Mouse (Mus musculus) myocyte (in vitro differentiated cells): ENCODE measurements around the gene Pdk2.

Source experiments
- CEBPB ChIP-seq: IDR thresholded peaks from 2 replicates; pipeline ENCODE4 v1.6.1; 2011; ENCODE audit warnings: mild to moderate bottlenecking, moderate library complexity; ENCODE audit not compliant: poor library complexity, insufficient read depth, severe bottlenecking
- E2F4 ChIP-seq: IDR thresholded peaks from one replicate; pipeline ENCODE4 v1.6.1; 2011; ENCODE audit warnings: mild to moderate bottlenecking, control low read depth, moderate library complexity; ENCODE audit not compliant: insufficient read depth
- MAX ChIP-seq: IDR thresholded peaks from one replicate; pipeline ENCODE4 v1.6.1; 2011; ENCODE audit warnings: low read depth, mild to moderate bottlenecking, control low read depth
- MYOD1 ChIP-seq, 3 experiments: IDR thresholded peaks; one replicate each; pipeline ENCODE4 v1.6.1; 2011; ENCODE audit warnings: control low read depth in 2 of 3, low read depth in 2 of 3, mild to moderate bottlenecking in 2 of 3, moderate library complexity in 1 of 3; ENCODE audit not compliant: insufficient read length in 2 of 3, control insufficient read depth in 1 of 3
- MYOG ChIP-seq, 3 experiments: IDR thresholded peaks; one replicate each; pipeline ENCODE4 v1.6.1; 2011; ENCODE audit warnings: control low read depth in 2 of 3, low read depth in 2 of 3, mild to moderate bottlenecking in 2 of 3; ENCODE audit not compliant: insufficient read length in 2 of 3, control insufficient read depth in 1 of 3, insufficient read depth in 1 of 3
- POLR2A ChIP-seq: IDR thresholded peaks from one replicate; pipeline ENCODE4 v1.6.1; 2011; ENCODE audit warnings: low read depth, mild to moderate bottlenecking, control low read depth, moderate library complexity; ENCODE audit not compliant: insufficient read length
- POLR2AphosphoS2 ChIP-seq: IDR thresholded peaks from one replicate; pipeline ENCODE4 v1.6.1; 2011; ENCODE audit warnings: low read depth, control low read depth; ENCODE audit not compliant: insufficient read length
- REST ChIP-seq: IDR thresholded peaks from one replicate; pipeline ENCODE4 v1.6.1; 2011; ENCODE audit warnings: mild to moderate bottlenecking, control low read depth, moderate library complexity; ENCODE audit not compliant: insufficient read depth, insufficient read length
- SRF ChIP-seq: IDR thresholded peaks from one replicate; pipeline ENCODE4 v1.6.1; 2011; ENCODE audit warnings: low read depth; ENCODE audit not compliant: control insufficient read depth, insufficient read length
- TCF12 ChIP-seq: IDR thresholded peaks from one replicate; pipeline ENCODE4 v1.6.1; 2011; ENCODE audit warnings: mild to moderate bottlenecking, control low read depth; ENCODE audit not compliant: poor library complexity, insufficient read depth, severe bottlenecking
- TCF3 ChIP-seq: IDR thresholded peaks from one replicate; pipeline ENCODE4 v1.6.1; 2011; ENCODE audit warnings: low read depth, control low read depth; ENCODE audit not compliant: insufficient read length
- USF1 ChIP-seq: IDR thresholded peaks from one replicate; pipeline ENCODE4 v1.6.1; 2011; ENCODE audit warnings: low read depth, mild to moderate bottlenecking, control low read depth, moderate library complexity

- no peak for TF ChIP-seq POLR2A
- no peak for TF ChIP-seq USF1
- TF ChIP-seq CEBPB = no peak
- TF ChIP-seq MYOD1 (IDR thresholded peaks at IDR 0.05; ENCODE audit: control insufficient read depth in 1 of 3, insufficient read length in 2 of 3, low read depth in 2 of 3) = peak in 2 of 3 experiments; percentile 90 to 91
- no peak for TF ChIP-seq TCF12
- no peak for TF ChIP-seq POLR2AphosphoS2
- no peak for TF ChIP-seq MAX
- no peak for TF ChIP-seq REST
- TF ChIP-seq SRF = no peak
- TF ChIP-seq MYOG (IDR thresholded peaks at IDR 0.05; ENCODE audit: control insufficient read depth in 1 of 3, insufficient read depth in 1 of 3, insufficient read length in 2 of 3, low read depth in 2 of 3) = peak; percentile 67 to 95 (median 87)
- no peak for TF ChIP-seq E2F4
- peak; percentile 30 for TF ChIP-seq TCF3
Measured at GRCm38 (mm10) chr11:95072804-95073203, 31.6 kb upstream of the Pdk2 start.
